Mouse (Mus musculus): ENCODE measurements around the gene Zxdb.

GRCm38 (mm10) chrX:94759959-94760358, 35.6 kb downstream of the Zxdb start:
- TF ChIP-seq POLR2A (IDR thresholded peaks at IDR 0.05; ENCODE audit: borderline replicate concordance, control insufficient read depth, low read depth, low read length) = no peak
- TF ChIP-seq CTCF (IDR thresholded peaks at IDR 0.05; ENCODE audit: control insufficient read depth, insufficient read depth, low read length) = no peak
